Mouse (Mus musculus) testis, adult 2 months (tissue): ENCODE results near the gene Ccr2.

Source experiments
- CTCF ChIP-seq: fragments of 200-500 bp; IDR thresholded peaks from 2 replicates; pipeline ENCODE4 v1.5.1; 2012; ENCODE audit warnings: low read depth, mild to moderate bottlenecking, inconsistent platforms, low read length, moderate library complexity; ENCODE audit not compliant: control insufficient read depth, insufficient read depth, insufficient replicate concordance
- POLR2A ChIP-seq: fragments of 200-500 bp; IDR thresholded peaks from 2 replicates; pipeline ENCODE4 v1.6.1; 2012; ENCODE audit warnings: low read depth, mild to moderate bottlenecking, inconsistent platforms, low read length, moderate library complexity; ENCODE audit not compliant: control insufficient read depth

GRCm38 (mm10) chr9:124059660-124060352 lies 41.9 kb upstream of the Ccr2 start:
- TF ChIP-seq CTCF, result no peak
- no peak for TF ChIP-seq POLR2A
